Mouse (Mus musculus): ENCODE data around the gene Nanog. TPM values are rescaled to one million over a fixed set of nuclear protein-coding genes. Genes with fewer than 3 reads are reported as not detected.

Gene Nanog
- polyA plus RNA-seq, 1 experiment from 2014 or later = 1.1 TPM

DNA sequence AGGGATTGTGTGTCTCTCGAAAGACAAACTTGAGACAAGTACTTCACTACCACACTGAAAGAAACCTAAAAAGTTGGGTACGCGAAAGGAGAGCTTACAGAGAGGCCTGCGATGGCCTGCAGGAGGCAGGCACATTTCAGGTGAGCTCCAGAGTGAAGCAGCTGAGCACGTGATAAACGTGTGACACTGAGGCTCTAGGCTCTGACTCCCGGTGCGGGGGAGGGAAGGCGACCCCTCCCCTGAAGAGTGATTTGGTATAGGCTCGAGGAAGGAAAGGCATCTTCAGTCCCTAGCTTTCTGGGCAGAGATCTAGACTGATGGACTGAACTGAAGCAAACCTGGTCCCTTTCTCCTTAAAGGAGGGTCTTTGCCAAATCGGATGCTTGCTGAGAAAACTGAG, 36.1 kb downstream of the Nanog start:
- no peaks in the 10 kb centered on the region for H3K36me3 ChIP-seq (ENCODE audit: control insufficient read depth, insufficient read depth)
- H3K9ac ChIP-seq (ENCODE audit: low read length) = no peak overlapping the region
- H3K9me3 ChIP-seq (replicated peaks; ENCODE audit: control insufficient read depth, low read length) = no peaks in the 10 kb centered on the region
- H3K27ac ChIP-seq (ENCODE audit: low read length) = no peak overlapping the region
- no peak for ATAC-seq (replicated peaks; ENCODE audit: extremely low read depth, insufficient read depth, low FRiP score)
- no peak overlapping the region for H3K4me3 ChIP-seq (ENCODE audit: low read length)
- WGBS = 33% methylated on average over 11 of the region's 11 CpGs
- peaks cover 13% of the 10 kb centered on the region; the same call in 1 of the 2 replicates for H3K4me1 ChIP-seq (ENCODE audit: control insufficient read depth, insufficient read depth, low read length)
- H3K27me3 ChIP-seq (ENCODE audit: control insufficient read depth, insufficient read depth, low read length) = peaks cover 10% of the 10 kb centered on the region
- H3K4me2 ChIP-seq (ENCODE audit: low read depth, low read length) = no peak overlapping the region

DNA sequence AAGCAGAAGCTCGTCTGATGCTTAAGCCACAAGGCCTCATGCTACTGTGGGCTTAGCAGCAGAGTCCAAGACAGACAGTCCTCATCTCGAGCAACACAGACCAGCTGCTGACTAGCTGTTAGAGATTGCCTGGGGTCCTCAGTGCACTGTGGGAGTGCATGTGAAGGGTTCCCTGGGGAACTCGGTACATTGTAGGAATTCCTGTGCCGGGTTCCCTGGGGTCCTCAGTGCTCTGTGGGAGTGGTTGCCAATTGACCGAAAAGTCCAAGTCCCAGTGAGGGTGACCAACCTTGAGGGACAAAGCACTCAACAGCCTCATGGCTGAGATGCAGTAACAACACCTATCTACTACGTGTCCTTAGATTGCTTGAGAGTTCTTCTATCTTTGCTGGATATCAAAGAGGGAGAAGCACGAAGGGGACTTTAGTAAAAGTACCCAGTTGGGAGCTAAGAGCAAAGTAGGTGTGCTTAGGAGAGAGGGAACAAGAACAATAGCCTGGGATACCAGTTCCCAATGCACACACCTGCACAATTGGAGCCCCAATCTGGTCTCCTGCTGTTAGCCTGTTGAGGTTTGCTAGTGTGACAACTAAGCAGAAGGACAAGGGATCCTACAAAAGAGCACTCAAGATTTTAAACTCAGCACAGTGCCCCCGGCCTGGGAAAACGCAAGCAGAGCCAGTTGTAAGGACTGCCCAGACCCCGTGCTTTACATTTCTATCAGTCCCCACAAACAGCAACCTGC, 37.4 kb downstream of the Nanog start:
- H3K4me2 ChIP-seq (ENCODE audit: low read depth, low read length) = no peak overlapping the region
- peaks cover 10% of the 10 kb centered on the region for H3K27me3 ChIP-seq (ENCODE audit: control insufficient read depth, insufficient read depth, low read length)
- H3K27ac ChIP-seq (ENCODE audit: low read length) = no peak overlapping the region
- H3K4me3 ChIP-seq (ENCODE audit: low read length) = no peak overlapping the region
- no peak overlapping the region for H3K9ac ChIP-seq (ENCODE audit: low read length)
- no peaks in the 10 kb centered on the region for H3K36me3 ChIP-seq (ENCODE audit: control insufficient read depth, insufficient read depth)
- WGBS = 53% methylated on average over 10 of the region's 10 CpGs
- peaks cover 13% of the 10 kb centered on the region; the same call in 1 of the 2 replicates for H3K4me1 ChIP-seq (ENCODE audit: control insufficient read depth, insufficient read depth, low read length)
- H3K9me3 ChIP-seq (replicated peaks; ENCODE audit: control insufficient read depth, low read length) = no peaks in the 10 kb centered on the region
- no peak for ATAC-seq (replicated peaks; ENCODE audit: extremely low read depth, insufficient read depth, low FRiP score)

DNA sequence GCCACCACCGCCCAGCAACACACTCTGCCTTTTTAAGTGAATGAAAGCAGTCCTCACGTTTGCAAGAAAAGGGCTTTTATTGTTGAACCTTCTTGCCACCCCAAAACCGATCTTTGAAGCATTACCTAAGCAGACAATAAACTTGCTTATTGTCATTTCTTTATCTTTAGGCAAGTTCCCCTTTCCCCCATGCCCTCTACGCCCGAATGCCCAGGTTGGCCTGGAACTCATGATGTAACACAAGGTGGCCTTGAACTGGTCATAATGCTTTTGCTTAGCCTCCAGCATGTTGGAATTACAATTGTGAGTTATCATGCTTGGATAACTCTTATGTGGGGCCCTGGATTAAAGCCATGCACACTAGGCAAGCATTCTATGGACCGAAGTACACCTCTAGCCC, 43.3 kb downstream of the Nanog start:
- H3K27me3 ChIP-seq (ENCODE audit: control insufficient read depth, insufficient read depth, low read length) = no peaks in the 10 kb centered on the region
- H3K9me3 ChIP-seq (replicated peaks; ENCODE audit: control insufficient read depth, low read length) = no peaks in the 10 kb centered on the region
- no peak for ATAC-seq (replicated peaks; ENCODE audit: extremely low read depth, insufficient read depth, low FRiP score)
- H3K4me2 ChIP-seq (ENCODE audit: low read depth, low read length) = no peak overlapping the region
- no peaks in the 10 kb centered on the region for H3K36me3 ChIP-seq (ENCODE audit: control insufficient read depth, insufficient read depth)
- H3K4me3 ChIP-seq (ENCODE audit: low read length) = no peak overlapping the region
- WGBS = 84% methylated on average over 6 of the region's 6 CpGs
- H3K27ac ChIP-seq (ENCODE audit: low read length) = no peak overlapping the region
- H3K9ac ChIP-seq (ENCODE audit: low read length) = no peak overlapping the region
- no peaks in the 10 kb centered on the region for H3K4me1 ChIP-seq (ENCODE audit: control insufficient read depth, insufficient read depth, low read length)

DNA sequence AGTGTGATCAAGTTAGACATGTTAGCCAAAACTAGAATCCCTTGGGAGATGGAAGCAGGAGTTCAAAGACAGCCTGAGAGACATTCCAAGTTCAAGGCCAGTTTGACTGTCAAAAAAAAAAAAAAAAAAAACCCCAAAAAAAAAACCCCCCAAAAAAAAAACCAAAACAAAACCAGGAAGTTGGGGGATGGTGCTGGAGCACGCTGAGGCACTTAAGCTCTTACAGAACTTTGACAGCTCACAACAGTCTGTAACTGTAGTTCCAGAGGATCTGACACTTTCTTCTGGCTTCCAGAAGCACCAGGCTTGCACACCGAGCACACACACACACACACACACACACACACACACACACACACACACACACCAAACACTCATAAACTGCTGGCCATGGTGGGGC, 48.6 kb downstream of the Nanog start:
- no peaks in the 10 kb centered on the region for H3K9me3 ChIP-seq (replicated peaks; ENCODE audit: control insufficient read depth, low read length)
- H3K4me1 ChIP-seq (ENCODE audit: control insufficient read depth, insufficient read depth, low read length) = peaks cover 4% of the 10 kb centered on the region
- no peak overlapping the region for H3K4me2 ChIP-seq (ENCODE audit: low read depth, low read length)
- no peak overlapping the region for H3K4me3 ChIP-seq (ENCODE audit: low read length)
- ATAC-seq (replicated peaks; ENCODE audit: extremely low read depth, insufficient read depth, low FRiP score) = no peak
- no peak overlapping the region for H3K9ac ChIP-seq (ENCODE audit: low read length)
- no peaks in the 10 kb centered on the region for H3K27me3 ChIP-seq (ENCODE audit: control insufficient read depth, insufficient read depth, low read length)
- H3K36me3 ChIP-seq (ENCODE audit: control insufficient read depth, insufficient read depth) = no peaks in the 10 kb centered on the region
- H3K27ac ChIP-seq (ENCODE audit: low read length) = no peak overlapping the region
- 49% methylated on average over 2 of the region's 2 CpGs for WGBS

DNA sequence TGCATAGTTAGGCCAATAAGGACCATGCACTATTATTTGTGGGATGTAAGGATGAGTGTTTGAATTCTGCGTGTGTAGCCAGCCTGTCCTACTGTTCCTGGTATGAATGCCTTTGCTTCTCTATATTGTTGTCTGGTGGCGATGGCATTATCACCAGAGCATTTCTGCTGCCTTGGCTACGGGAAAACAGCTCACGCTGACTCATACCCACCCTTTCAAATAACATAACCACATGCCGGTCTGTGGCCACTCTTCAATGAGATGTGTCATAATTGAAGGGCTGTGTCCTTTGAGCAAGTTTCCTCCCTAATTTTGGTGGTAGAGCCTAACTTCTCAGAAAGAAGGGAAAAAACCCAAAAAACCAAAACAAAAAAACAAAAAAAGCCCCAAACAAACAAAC, 51.4 kb downstream of the Nanog start:
- Histone ChIP-seq H3K9me3 (replicated peaks; ENCODE audit: control insufficient read depth, low read length) (no peaks in the 10 kb centered on the region), H3K36me3 (ENCODE audit: control insufficient read depth, insufficient read depth) (no peaks in the 10 kb centered on the region), H3K4me1 (ENCODE audit: control insufficient read depth, insufficient read depth, low read length) (peaks cover 4% of the 10 kb centered on the region), H3K27me3 (ENCODE audit: control insufficient read depth, insufficient read depth, low read length) (no peaks in the 10 kb centered on the region), H3K4me3 (ENCODE audit: low read length) (no peak overlapping the region), H3K4me2 (ENCODE audit: low read depth, low read length) (no peak overlapping the region), H3K9ac (ENCODE audit: low read length) (no peak overlapping the region), H3K27ac (ENCODE audit: low read length) (no peak overlapping the region)
- ATAC-seq (replicated peaks; ENCODE audit: extremely low read depth, insufficient read depth, low FRiP score) = no peak
- WGBS = 57% methylated on average over 5 of the region's 5 CpGs

DNA sequence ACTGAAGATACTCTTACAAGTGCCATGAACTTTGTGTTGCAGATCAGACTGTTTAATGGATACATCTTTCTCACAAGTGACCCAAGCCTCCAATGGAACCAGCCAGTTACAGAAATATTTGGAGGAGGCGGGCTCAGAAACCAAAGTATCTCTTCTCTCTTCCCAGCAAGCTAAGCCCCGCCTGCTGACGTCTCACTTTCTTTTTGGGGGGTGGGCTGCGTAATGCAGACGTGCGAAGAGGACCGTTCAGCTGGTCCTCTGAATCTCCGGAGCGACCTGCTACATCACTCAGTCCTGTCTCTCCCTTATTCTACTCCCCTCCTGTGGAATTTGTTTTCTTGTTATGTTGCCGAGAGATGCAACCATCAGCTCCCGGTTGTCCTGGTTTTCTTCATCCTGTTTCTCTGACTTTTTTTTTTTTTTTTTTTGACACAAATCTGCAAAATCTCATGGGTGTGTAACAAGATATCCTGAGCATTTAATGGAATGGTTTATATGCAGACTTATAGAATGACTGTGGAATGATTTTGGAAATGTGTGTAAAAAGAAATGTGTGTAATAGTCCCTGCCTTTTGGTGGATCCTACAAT, 53.8 kb downstream of the Nanog start:
- H3K4me3 ChIP-seq (ENCODE audit: low read length) = peak overlapping the region; percentile 61
- H3K36me3 ChIP-seq (ENCODE audit: control insufficient read depth, insufficient read depth) = no peaks in the 10 kb centered on the region
- peak; percentile 35; the same call in 1 of the 2 replicates for ATAC-seq (replicated peaks; ENCODE audit: extremely low read depth, insufficient read depth, low FRiP score)
- H3K9ac ChIP-seq (ENCODE audit: low read length) = 0 out of 2 replicates have a peak overlapping the region, but pooled peaks have one; percentile 30
- H3K4me1 ChIP-seq (ENCODE audit: control insufficient read depth, insufficient read depth, low read length) = peaks cover 7% of the 10 kb centered on the region
- 2% methylated on average over 11 of the region's 11 CpGs for WGBS
- H3K27me3 ChIP-seq (ENCODE audit: control insufficient read depth, insufficient read depth, low read length) = no peaks in the 10 kb centered on the region
- H3K27ac ChIP-seq (ENCODE audit: low read length) = no peak overlapping the region
- H3K4me2 ChIP-seq (ENCODE audit: low read depth, low read length) = peak overlapping the region; percentile 68
- no peaks in the 10 kb centered on the region for H3K9me3 ChIP-seq (replicated peaks; ENCODE audit: control insufficient read depth, low read length)

DNA sequence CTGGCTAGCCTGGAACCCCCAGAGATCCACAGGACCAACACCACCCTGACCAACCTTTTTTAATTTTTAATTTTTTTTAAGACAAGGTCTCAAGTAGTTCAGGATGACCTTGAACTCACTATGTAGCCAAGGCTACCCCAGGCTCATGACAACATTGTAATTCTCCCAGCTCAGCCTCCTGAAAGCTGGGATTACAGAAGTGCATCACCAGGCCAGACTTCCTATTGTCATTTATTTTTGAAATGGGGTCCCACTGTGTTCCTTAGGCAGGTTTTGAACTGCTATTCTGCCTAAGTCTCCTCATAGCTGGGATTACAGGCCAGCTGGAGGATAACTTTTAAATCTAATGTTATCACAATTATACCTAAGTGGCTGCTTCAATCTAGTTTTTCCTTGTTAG, 54.6 kb downstream of the Nanog start:
- no peak overlapping the region for H3K4me3 ChIP-seq (ENCODE audit: low read length)
- H3K4me2 ChIP-seq (ENCODE audit: low read depth, low read length) = no peak overlapping the region
- no peaks in the 10 kb centered on the region for H3K36me3 ChIP-seq (ENCODE audit: control insufficient read depth, insufficient read depth)
- H3K4me1 ChIP-seq (ENCODE audit: control insufficient read depth, insufficient read depth, low read length) = peaks cover 7% of the 10 kb centered on the region
- no peak overlapping the region for H3K27ac ChIP-seq (ENCODE audit: low read length)
- H3K27me3 ChIP-seq (ENCODE audit: control insufficient read depth, insufficient read depth, low read length) = no peaks in the 10 kb centered on the region
- no peak for ATAC-seq (replicated peaks; ENCODE audit: extremely low read depth, insufficient read depth, low FRiP score)
- H3K9ac ChIP-seq (ENCODE audit: low read length) = no peak overlapping the region
- no peaks in the 10 kb centered on the region for H3K9me3 ChIP-seq (replicated peaks; ENCODE audit: control insufficient read depth, low read length)

DNA sequence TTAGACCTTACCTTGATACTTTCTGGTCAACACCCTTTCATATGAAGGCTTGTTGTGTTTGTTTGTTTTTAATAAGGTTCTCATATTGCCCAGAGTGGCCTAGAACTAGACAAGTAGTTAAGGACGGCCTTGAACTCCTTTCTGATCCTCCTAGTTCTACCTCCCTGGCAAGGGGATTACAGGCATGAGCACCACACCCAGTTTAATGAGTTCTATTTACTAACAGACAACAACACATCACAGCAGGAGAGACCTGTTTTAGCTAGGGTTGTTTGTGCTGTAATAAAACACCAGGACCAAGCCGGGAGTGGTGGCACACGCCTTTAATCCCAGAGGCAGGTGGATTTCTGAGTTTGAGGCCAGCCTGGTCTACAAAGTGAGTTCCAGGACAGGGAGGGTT, 55.2 kb downstream of the Nanog start:
- 95% methylated on average over 3 of the region's 3 CpGs for WGBS
- no peak overlapping the region for H3K9ac ChIP-seq (ENCODE audit: low read length)
- ATAC-seq (replicated peaks; ENCODE audit: extremely low read depth, insufficient read depth, low FRiP score) = no peak

DNA sequence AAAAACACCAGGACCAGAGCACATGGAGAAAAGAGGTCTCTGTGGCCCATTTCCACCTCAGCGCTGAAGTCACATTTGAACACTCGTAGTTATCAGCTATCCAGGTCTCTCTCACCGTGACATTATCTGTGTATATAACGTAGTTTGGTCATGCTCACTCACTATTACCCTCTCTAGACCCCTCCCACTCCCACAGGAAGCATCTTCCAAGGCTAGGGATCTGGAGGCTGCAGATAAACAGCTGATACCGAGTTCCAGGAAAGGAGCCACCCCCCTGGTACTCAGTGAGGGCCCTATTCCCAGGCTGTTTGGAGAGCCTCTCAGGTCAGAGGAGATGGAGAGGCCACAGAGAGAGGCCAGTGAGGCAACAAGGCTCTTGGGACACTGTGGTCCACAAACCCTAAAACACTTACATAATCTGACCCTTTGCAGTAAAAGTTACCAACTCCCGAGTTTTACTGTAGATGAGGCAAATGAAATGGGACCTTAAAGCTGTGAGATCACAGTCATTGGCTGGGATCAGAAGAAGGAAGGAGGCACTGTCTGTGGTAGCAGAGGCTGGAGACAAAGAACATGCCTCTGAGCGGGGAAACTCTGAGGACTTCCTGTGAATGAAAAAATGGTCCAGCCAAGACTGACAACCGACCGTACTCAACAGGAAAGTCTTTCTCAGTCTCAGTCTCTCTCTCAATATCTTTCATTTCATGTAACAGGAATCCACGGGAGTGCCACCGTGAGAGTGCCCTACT, 55.8 kb downstream of the Nanog start:
- Histone ChIP-seq H3K27me3 (ENCODE audit: control insufficient read depth, insufficient read depth, low read length) (no peaks in the 10 kb centered on the region), H3K4me2 (ENCODE audit: low read depth, low read length) (no peak overlapping the region), H3K9ac (ENCODE audit: low read length) (no peak overlapping the region), H3K36me3 (ENCODE audit: control insufficient read depth, insufficient read depth) (no peaks in the 10 kb centered on the region), H3K9me3 (replicated peaks; ENCODE audit: control insufficient read depth, low read length) (no peaks in the 10 kb centered on the region), H3K27ac (ENCODE audit: low read length) (no peak overlapping the region), H3K4me1 (ENCODE audit: control insufficient read depth, insufficient read depth, low read length) (peaks cover 7% of the 10 kb centered on the region), H3K4me3 (ENCODE audit: low read length) (no peak overlapping the region)
- ATAC-seq (replicated peaks; ENCODE audit: extremely low read depth, insufficient read depth, low FRiP score) = no peak
- WGBS = 57% methylated on average over 11 of the region's 11 CpGs

More for the DNA sequence above, 55.2 kb downstream of the Nanog start:
- no peak overlapping the region for H3K4me2 ChIP-seq (ENCODE audit: low read depth, low read length)
- peaks cover 7% of the 10 kb centered on the region for H3K4me1 ChIP-seq (ENCODE audit: control insufficient read depth, insufficient read depth, low read length)
- no peak overlapping the region for H3K27ac ChIP-seq (ENCODE audit: low read length)
- no peak overlapping the region for H3K4me3 ChIP-seq (ENCODE audit: low read length)
- H3K36me3 ChIP-seq (ENCODE audit: control insufficient read depth, insufficient read depth) = no peaks in the 10 kb centered on the region
- no peaks in the 10 kb centered on the region for H3K9me3 ChIP-seq (replicated peaks; ENCODE audit: control insufficient read depth, low read length)
- no peaks in the 10 kb centered on the region for H3K27me3 ChIP-seq (ENCODE audit: control insufficient read depth, insufficient read depth, low read length)

All from heart, embryonic 16.5 days (tissue).